Mouse (Mus musculus): Measurements from ENCODE around the gene Gm21987.

- TF ChIP-seq POLR2A (IDR thresholded peaks at IDR 0.05; ENCODE audit: borderline replicate concordance, control insufficient read depth, low read depth, low read length): no peak
- no peak for TF ChIP-seq CTCF (IDR thresholded peaks at IDR 0.05; ENCODE audit: control insufficient read depth, insufficient read depth, low read length)
These were observed 45.5 kb downstream of the Gm21987 start for GRCm38 (mm10) chr16:38392126-38392894.

Data from bone marrow, adult 2 months (tissue).